Mouse (Mus musculus) layer of hippocampus, adult 2 months (tissue): ENCODE measurements around the gene B4gat1. TPM values are rescaled to one million over a fixed set of nuclear protein-coding genes. Genes with fewer than 3 reads are reported as not detected.

ENCODE experiments used
- DNase-seq, 2 experiments: peaks; one replicate each; pipeline ENCODE4 v3.0.0; 2022; ENCODE audit warnings: low spot score in 2 of 2
- H3K27ac ChIP-seq: fragments of 200-600 bp; 2 replicates; pipeline ENCODE4 v1.8.1; 2022
- H3K4me3 ChIP-seq: fragments of 200-600 bp; 2 replicates; pipeline ENCODE4 v1.8.1; 2022; ENCODE audit warnings: mild to moderate bottlenecking
- CTCF ChIP-seq: fragments of 200-600 bp; conservative IDR thresholded peaks from 2 replicates; pipeline ENCODE4 v1.8.1; 2022; ENCODE audit warnings: antibody characterized with exemption, mild to moderate bottlenecking, moderate library complexity
- total RNA-seq, 2 experiments: library from RNA; stranded (reverse); gene quantifications; 2 replicates each; pipeline ENCODE4 v1.2.3; 2021

Gene B4gat1
- total RNA-seq, 2 experiments from 2014 or later = 112 to 130 TPM

DNA sequence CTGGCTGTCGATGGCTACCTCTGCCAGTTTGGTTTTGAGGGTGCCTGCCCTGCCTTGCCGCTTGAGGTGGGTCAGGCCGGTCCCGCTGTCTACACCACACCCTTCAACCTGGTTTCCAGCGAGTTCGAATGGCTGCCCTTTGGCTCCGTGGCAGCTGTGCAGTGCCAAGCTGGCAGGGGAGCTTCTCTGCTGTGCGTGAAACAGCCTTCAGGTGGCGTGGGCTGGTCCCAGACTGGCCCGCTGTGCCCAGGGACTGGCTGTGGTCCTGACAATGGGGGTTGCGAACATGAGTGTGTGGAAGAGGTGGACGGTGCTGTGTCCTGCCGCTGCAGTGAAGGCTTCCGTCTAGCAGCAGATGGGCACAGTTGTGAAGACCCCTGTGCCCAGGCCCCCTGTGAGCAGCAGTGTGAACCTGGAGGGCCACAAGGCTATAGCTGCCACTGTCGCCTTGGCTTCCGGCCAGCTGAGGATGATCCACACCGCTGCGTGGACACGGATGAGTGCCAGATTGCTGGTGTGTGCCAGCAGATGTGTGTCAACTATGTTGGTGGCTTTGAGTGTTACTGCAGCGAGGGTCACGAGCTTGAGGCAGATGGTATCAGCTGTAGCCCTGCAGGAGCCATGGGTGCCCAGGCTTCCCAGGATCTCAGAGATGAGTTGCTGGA is 30.1 kb downstream of the B4gat1 start:
- TF ChIP-seq CTCF = peak; percentile 23
- Histone ChIP-seq H3K27ac (peak overlapping the region; percentile 21; the same call in 1 of the 2 replicates), H3K4me3 (peak overlapping the region; percentile 51)
- no peak for DNase-seq

DNA sequence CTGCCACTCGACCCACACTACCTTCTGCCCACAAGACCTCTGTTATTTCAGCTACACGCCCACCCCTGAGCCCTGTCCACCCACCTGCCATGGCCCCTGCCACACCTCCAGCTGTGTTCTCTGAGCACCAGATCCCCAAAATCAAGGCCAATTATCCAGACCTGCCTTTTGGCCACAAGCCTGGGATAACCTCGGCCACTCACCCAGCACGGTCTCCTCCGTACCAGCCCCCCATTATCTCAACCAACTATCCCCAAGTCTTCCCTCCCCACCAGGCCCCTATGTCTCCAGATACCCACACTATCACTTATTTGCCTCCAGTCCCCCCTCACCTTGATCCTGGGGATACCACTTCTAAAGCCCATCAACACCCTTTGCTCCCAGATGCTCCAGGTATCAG is 30.9 kb downstream of the B4gat1 start:
- Histone ChIP-seq H3K27ac (no peak overlapping the region), H3K4me3 (no peak overlapping the region; the same call in 1 of the 2 replicates)
- DNase-seq = no peak
- TF ChIP-seq CTCF = no peak

DNA sequence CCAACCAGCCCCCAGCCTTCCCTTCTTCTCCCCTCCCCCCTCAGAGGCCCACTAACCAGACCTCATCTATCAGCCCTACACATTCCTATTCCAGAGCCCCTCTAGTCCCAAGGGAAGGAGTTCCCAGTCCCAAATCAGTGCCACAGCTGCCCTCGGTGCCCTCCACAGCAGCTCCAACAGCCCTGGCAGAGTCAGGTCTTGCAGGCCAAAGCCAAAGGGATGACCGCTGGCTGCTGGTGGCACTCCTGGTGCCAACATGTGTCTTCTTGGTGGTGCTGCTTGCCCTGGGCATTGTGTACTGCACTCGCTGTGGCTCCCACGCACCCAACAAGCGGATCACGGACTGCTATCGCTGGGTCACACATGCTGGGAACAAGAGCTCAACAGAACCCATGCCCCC is 31.4 kb downstream of the B4gat1 start:
- no peak overlapping the region for H3K4me3 ChIP-seq
- H3K27ac ChIP-seq = no peak overlapping the region
- TF ChIP-seq CTCF = no peak
- DNase-seq = no peak

DNA sequence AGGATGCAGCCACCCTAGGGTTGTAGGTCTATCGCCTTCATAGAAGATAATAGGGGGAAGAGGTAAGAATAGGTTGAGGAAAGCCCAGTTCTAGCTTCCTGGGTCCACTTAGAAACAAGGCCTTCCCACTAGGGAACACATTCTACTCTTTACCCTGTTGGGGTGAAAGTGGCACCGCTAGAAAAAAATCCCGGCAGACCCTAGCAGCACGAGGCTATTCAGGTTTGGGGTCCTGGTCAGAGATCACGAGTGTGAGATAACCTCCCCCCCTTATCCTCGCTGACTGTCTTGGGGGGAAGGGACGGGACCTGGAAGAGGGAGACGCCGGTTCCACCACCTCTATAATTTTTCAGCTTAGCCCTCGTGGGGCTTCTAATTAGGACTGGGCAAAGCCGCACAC is 32.5 kb downstream of the B4gat1 start:
- no peak for TF ChIP-seq CTCF
- Histone ChIP-seq H3K4me3 (peak overlapping the region; percentile 55; the same call in 1 of the 2 replicates), H3K27ac (no peak overlapping the region; the same call in 1 of the 2 replicates)
- no peak for DNase-seq

DNA sequence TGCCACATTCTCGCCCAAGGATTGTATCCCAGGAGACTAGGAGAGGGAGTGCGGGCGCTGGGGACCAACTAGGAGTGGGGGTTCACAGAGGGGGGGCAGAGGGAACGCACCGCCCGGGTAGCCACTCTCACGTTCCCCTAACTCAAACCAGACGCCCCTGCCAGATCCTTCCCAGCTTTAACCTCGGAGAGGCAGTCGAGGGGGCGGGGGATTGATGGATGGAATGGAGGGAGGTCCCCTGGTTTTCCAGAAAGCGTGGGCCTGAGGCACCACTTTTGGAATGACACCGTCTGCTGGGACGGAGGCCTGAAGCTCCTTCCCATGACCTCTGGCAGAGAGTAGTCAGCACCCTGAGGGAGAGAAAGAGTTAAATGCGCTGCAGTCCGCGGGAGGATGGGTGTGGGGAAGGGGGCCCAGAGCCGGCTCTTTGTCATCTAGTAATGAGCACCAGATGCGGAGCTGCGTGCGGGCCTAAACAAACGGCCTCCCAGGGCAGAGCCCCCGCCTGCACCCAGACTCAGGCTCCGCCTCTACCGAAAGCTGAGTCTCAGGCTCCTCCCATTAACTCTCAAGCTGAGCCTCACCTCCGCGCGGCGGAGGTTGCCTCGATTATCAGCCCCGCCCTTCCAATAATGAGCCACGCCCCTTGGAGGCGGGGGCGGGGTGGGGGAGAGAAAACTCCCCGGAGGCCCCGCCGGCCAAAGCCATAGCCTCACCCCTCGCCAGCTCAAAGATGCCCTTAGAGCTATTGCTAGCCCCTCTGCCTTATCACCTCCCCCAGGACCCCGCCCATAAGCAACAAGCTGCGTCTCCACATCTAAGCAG is 33.1 kb downstream of the B4gat1 start:
- Histone ChIP-seq H3K27ac (peak overlapping the region; percentile 57), H3K4me3 (peak overlapping the region; percentile 55)
- no peak for TF ChIP-seq CTCF
- DNase-seq = no peak

DNA sequence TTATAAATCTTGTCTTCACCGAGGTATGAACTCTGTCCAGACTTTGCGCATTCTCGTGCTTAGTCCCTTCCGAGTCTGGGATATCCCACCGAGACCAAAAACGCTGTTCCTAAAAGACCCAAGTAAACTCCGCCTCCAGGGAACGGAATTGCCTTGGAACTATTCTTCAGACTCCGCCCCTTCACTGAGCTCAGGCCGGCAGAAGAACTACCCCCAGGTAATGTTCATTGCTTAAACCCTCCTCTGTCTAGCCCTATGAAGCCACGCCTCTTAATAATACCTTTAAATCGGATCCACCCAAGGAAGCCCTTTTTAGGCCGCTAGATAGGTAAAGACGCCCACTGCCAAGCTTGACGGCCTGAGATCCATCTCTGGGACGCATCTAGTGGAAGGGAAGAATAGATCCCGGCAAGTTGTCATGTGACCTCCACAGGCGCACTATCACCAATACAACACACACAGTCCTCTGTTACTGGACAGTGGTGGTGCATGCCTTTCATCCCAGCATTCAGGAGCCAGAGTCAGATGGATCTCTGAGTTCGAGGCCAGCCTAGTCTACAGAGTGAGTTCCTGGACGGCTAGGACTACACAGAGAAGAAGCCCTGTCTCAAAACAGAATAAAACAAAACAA is 33.9 kb downstream of the B4gat1 start:
- DNase-seq = no peak
- no peak for TF ChIP-seq CTCF
- peak overlapping the region; percentile 55 for H3K4me3 ChIP-seq
- H3K27ac ChIP-seq = no peak overlapping the region

DNA sequence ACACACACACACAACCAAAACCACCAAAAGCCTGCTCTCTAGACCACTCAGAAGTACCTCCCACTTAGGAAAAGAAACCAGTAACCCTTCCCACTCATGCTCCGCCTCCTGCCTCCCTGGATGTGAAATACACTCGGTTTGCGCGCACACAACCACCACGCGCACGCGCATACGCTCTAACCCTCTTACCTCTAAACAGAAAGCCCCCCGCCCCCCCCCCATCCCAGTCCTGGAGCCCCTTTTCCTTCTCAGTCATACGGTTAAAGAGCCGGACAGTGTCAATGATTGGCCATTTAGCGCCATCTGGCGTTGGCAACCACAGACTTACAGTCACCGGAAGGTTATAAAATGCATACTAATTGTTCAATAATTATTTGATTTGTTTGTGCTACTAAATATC is 34.4 kb downstream of the B4gat1 start:
- DNase-seq = no peak

DNA sequence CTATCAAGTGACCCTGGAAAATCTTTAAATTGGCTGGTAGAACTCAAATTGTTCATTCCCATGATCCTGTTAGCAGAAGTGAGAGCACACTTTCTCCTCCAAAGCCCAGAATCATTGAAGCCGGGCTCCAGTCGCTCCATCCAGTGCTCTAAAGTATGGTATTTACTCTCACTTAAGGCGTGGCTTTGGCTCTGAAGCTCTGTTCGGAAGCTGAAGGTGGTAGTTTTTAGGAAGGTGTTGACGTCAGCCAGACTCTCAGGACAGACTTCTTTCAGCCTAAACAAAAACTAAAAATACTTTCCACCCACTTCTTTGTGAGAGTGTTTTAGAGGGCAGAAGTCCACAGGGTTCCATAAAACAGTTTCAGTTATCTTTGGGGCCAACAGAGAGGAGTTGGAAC is 34.9 kb downstream of the B4gat1 start:
- H3K27ac ChIP-seq = no peak overlapping the region
- TF ChIP-seq CTCF = no peak
- no peak for DNase-seq

More for the DNA sequence above, 34.4 kb downstream of the B4gat1 start:
- Histone ChIP-seq H3K27ac (no peak overlapping the region), H3K4me3 (peak overlapping the region; percentile 8; the same call in 1 of the 2 replicates)
- peak; percentile 73 for TF ChIP-seq CTCF

DNA sequence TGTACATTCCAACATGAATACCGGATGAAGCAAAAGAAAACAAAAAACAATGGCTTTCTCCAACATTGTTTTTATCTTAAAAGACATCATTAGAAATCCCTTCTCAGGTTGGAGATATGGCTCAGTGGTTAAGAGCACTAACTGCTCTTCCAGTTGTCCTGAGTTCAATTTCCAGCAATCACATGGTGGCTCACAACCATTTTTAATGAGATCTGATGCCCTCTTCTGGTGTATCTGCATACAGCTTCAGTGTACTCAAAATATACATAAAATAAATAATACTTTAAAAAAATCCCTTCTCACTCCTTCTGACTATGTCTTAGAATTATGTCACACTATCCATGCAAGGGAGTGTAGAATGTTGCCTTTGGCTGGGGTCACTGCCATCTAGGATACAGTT is 40.7 kb downstream of the B4gat1 start:
- DNase-seq = no peak
- H3K27ac ChIP-seq = no peak overlapping the region
- no peak overlapping the region for H3K4me3 ChIP-seq
- TF ChIP-seq CTCF = peak; percentile 71

More for the DNA sequence above, 34.9 kb downstream of the B4gat1 start:
- no peak overlapping the region for H3K4me3 ChIP-seq

DNA sequence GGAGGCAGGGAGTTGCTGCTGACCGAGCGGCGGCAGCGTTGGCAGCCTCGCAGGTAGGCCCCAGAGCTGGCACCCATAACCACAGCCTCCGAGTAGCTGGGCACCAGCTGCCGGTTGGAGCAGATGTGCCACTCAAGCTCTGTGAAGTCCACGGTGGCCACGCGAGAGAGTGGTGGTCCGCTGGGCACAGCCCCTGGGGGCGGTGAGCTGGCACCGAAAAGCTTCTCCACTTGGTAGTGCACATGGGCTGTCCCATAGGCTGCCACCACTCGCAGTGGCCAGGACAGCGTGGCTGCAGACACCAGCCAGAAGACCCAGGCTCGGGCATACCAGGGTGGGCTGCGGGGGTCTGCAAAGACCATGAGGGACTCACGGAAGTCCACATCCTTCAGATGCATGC is 43.4 kb downstream of the B4gat1 start:
- Histone ChIP-seq H3K4me3 (peak overlapping the region; percentile 13; the same call in 1 of the 2 replicates), H3K27ac (peak overlapping the region; percentile 62; the same call in 1 of the 2 replicates)
- DNase-seq = no peak
- no peak for TF ChIP-seq CTCF

DNA sequence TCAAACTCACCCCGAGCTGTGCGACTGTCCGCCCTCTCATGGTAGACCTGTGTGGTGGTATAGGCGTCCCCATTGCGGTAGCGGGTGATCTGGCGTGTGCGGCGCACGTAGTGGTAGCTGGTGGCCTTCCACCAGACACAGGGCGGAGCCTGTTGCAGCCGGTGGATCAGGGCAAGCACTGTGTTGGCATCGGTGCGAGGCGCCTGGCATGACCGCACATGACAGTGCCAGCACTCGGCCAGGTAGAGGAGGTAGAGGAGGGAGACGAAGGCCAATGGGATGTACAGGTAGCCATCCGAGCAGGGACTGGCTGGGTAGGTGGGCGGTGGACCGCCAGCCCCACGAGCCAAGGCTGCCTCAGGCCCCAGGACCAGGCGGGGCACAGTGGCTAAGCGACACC is 44.0 kb downstream of the B4gat1 start:
- Histone ChIP-seq H3K27ac (peak overlapping the region; percentile 62; the same call in 1 of the 2 replicates), H3K4me3 (peak overlapping the region; percentile 18; the same call in 1 of the 2 replicates)
- no peak for TF ChIP-seq CTCF
- no peak for DNase-seq

DNA sequence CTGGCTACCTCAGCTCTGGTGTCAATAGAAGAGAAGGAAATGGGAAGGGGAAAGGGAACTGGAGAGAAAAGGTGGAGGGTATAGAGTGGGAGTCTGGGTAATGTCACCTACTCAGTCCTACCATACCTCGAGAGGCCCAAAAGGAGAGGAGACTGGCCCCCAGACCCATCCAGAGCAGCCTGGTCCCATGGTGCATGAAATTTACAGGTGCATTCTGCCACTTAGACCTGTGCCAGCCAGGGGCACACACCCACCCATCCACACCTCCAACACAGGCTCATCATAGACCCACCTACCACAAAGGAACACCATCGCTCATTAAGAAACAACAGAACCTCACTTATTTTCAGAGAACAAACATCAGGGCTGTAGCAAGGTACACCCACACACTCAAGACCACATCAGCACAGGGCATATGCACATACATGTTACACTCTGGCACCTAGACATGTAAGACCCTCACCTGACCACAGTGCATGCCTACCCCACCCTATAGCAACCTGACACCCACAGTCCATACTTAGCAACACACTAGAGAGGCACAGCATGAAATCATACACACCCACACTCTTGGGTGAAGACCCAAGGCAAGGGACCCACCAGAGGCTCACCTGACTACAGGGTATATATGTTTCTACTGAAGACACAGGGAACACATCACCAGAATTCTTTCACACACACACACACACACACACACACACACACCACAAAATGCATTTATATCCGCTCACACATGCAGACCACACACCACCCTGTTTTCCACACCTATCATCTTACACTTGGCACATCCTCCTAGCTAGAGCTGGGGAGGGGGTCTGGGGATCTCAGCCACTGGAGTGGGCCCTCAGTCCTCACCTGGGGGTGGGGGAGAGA is 45.6 kb downstream of the B4gat1 start:
- Histone ChIP-seq H3K27ac (peak overlapping the region; percentile 99), H3K4me3 (peak overlapping the region; percentile 89)
- no peak for DNase-seq
- TF ChIP-seq CTCF = no peak
